Mouse (Mus musculus) hindbrain, embryonic 13.5 days (tissue): ENCODE results near the gene Trip10. TPM values are rescaled to one million over a fixed set of nuclear protein-coding genes. Genes with fewer than 3 reads are reported as not detected.

ENCODE experiments used
- ATAC-seq: fragments of 200-750 bp; cut with Nextera tagmentation; 2 replicates; pipeline ENCODE4 v1.8.0; 2017; ENCODE audit warnings: moderate TSS enrichment; ENCODE audit not compliant: low FRiP score
- H3K27ac ChIP-seq: fragments of 300-500 bp; sonication (generic); 2 replicates; pipeline ENCODE4 v1.5.1; 2015; ENCODE audit warnings: inconsistent platforms, mild to moderate bottlenecking, moderate library complexity
- H3K27me3 ChIP-seq: fragments of 300-500 bp; sonication (generic); 2 replicates; pipeline ENCODE4 v1.6.1; 2015; ENCODE audit warnings: mild to moderate bottlenecking, inconsistent platforms
- H3K36me3 ChIP-seq: fragments of 300-500 bp; sonication (generic); 2 replicates; pipeline ENCODE4 v1.6.1; 2015; ENCODE audit warnings: mild to moderate bottlenecking, inconsistent platforms
- H3K4me1 ChIP-seq: fragments of 300-500 bp; sonication (generic); replicated peaks from 2 replicates; pipeline ENCODE4 v1.6.1; 2015; ENCODE audit warnings: inconsistent platforms
- H3K4me2 ChIP-seq: fragments of 300-500 bp; sonication (generic); 2 replicates; pipeline ENCODE4 v1.6.1; 2015; ENCODE audit warnings: inconsistent platforms, mild to moderate bottlenecking, moderate library complexity
- H3K4me3 ChIP-seq: fragments of 300-500 bp; sonication (generic); 2 replicates; pipeline ENCODE4 v1.5.1; 2015; ENCODE audit warnings: mild to moderate bottlenecking, inconsistent platforms
- H3K9ac ChIP-seq: fragments of 300-500 bp; sonication (generic); 2 replicates; pipeline ENCODE4 v1.6.1; 2015; ENCODE audit warnings: mild to moderate bottlenecking, inconsistent platforms
- H3K9me3 ChIP-seq: fragments of 300-500 bp; sonication (generic); 2 replicates; pipeline ENCODE4 v1.6.1; 2016; ENCODE audit warnings: inconsistent platforms
- WGBS: fragments of 180-500 bp; shearing (Covaris S2); methylation state at CpG from one replicate; pipeline ENCODE4 v1.1.7; 2015; 5-methylcytosine and 5-hydroxymethylcytosine counted together
- microRNA-seq: library from miRNA; unstranded; fragments of <30 nt; microRNA quantifications from one replicate; pipeline ENCODE4, GENCODE M21; 2016
- polyA plus RNA-seq: library from polyadenylated mRNA; unstranded; fragments of >200 nt; fragmentation: Nextera tagmentation; extraction: Ambion mirVana; gene quantifications from 2 replicates; pipeline ENCODE4 v1.2.1, GENCODE M21; 2015

Trip10 gene
- polyA plus RNA-seq, 1 experiment from 2014 or later: 14.6 TPM

DNA sequence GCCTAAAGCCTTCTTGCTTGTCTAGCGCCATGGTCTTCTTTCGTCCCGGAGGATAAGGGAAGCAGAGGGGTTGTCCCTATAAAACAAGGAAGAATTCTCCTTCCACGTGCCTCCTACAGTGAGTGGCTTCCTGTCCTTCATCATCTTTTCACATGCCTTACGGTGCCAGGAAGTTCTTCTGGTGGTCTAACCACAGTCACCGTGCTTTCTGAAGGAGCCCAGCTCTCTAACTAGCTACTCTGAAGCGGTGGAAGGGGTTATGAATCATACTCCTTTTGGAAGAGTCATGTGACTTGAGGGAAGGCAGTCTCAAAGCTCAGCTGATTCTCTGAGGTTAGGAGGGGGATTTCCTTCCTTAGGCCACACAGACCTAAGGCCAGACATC, 41.4 kb downstream of the Trip10 start:
- Histone ChIP-seq H3K36me3 (no peaks in the 10 kb centered on the region), H3K4me3 (no peak overlapping the region), H3K4me1 (no peaks in the 10 kb centered on the region), H3K9me3 (no peaks in the 10 kb centered on the region), H3K9ac (no peak overlapping the region), H3K27me3 (no peaks in the 10 kb centered on the region), H3K4me2 (no peak overlapping the region), H3K27ac (no peak overlapping the region)
- WGBS: 90% methylated on average over 7 of the region's 7 CpGs
- no peak for ATAC-seq

DNA sequence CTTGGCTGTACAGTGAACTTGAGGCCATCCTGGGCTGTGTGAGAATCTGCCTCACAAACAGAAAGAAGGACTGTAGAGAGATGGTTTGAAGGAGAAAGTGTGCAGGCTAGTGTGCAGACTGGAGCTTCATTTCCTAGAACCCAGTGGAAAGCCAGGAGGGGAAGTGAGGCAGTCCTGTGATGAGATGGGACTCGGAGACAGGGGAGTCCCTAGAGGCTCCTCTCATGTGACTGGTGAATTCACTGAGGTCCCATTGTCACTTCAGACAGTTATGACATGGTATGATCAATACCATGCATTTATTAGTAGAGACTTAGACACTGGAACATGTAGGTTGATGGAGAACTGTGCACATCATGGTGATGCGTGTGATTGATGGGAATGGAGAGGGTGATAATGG, 43.0 kb downstream of the Trip10 start:
- Histone ChIP-seq H3K36me3 (no peaks in the 10 kb centered on the region), H3K9me3 (no peaks in the 10 kb centered on the region), H3K4me1 (no peaks in the 10 kb centered on the region), H3K4me2 (no peak overlapping the region), H3K27me3 (no peaks in the 10 kb centered on the region), H3K9ac (no peak overlapping the region), H3K4me3 (no peak overlapping the region), H3K27ac (no peak overlapping the region)
- no peak for ATAC-seq
- WGBS: 89% methylated on average over 2 of the region's 2 CpGs

DNA sequence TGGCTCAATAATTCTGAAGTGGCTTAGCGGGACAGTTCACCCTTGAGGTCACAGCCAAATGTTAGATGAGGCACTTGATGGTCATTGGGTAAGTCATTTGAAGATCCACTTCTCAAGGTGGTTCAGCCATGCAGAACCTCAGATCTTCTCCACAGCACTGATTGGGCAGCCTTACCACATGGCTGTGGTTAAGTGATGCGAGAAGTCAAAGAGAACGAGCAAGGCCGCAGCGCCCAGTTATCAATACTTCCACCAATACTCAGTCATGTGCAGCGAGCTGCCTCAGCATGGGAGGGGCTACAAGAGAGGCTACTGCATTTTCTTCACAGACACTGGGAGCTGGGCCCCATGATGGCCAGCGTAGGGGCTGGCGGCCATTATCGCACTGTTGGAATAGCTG, 43.7 kb downstream of the Trip10 start:
- Histone ChIP-seq H3K36me3 (no peaks in the 10 kb centered on the region), H3K4me2 (no peak overlapping the region), H3K4me1 (no peaks in the 10 kb centered on the region), H3K27me3 (no peaks in the 10 kb centered on the region), H3K9me3 (no peaks in the 10 kb centered on the region), H3K27ac (no peak overlapping the region), H3K4me3 (no peak overlapping the region), H3K9ac (no peak overlapping the region)
- 91% methylated on average over 9 of the region's 9 CpGs for WGBS
- no peak for ATAC-seq

DNA sequence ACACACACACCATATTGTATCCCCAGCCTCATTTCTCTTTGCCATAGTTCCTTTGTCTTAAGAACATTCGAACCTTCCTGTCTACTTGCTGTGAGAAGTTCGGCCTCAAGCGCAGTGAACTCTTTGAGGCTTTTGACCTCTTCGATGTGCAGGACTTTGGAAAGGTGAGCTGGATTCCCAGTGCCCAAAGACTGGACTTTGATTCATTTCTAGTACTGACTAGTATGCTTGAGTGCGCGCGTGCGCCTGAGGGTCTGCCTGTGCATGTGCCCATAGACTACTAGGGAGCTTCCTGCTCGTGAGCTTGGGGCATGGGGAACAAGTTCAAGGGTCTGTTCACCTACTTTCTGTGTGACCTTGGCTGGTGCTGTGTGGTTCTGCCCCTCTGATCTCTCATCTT, 46.7 kb downstream of the Trip10 start:
- no peak overlapping the region for H3K9ac ChIP-seq
- no peaks in the 10 kb centered on the region for H3K4me1 ChIP-seq
- H3K4me2 ChIP-seq: no peak overlapping the region
- no peaks in the 10 kb centered on the region for H3K36me3 ChIP-seq
- H3K4me3 ChIP-seq: no peak overlapping the region
- ATAC-seq: no peak
- no peaks in the 10 kb centered on the region for H3K9me3 ChIP-seq
- H3K27ac ChIP-seq: no peak overlapping the region
- no peaks in the 10 kb centered on the region for H3K27me3 ChIP-seq
- WGBS: 96% methylated on average over 9 of the region's 9 CpGs

DNA sequence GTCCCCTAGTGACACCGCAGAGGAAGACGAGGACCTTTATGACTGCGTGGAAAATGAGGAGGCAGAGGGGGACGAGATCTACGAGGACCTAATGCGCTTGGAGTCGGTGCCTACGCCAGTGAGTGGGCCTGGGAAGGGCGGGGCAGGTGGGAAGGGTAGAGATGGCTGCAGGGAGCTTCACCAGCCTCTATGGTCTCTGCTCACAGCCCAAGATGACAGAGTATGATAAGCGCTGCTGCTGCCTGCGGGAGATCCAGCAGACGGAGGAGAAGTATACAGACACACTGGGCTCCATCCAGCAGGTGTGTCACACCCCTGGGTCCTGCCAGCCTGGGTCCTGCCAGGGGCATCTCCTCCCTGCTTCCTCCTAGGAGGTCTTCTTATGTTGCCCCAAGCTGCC, 47.8 kb downstream of the Trip10 start:
- H3K36me3 ChIP-seq: no peaks in the 10 kb centered on the region
- no peak overlapping the region for H3K4me2 ChIP-seq
- no peak overlapping the region for H3K9ac ChIP-seq
- ATAC-seq: no peak
- H3K9me3 ChIP-seq: no peaks in the 10 kb centered on the region
- 86% methylated on average over 12 of the region's 12 CpGs for WGBS
- H3K27ac ChIP-seq: no peak overlapping the region
- H3K4me1 ChIP-seq: no peaks in the 10 kb centered on the region
- no peaks in the 10 kb centered on the region for H3K27me3 ChIP-seq
- H3K4me3 ChIP-seq: no peak overlapping the region

DNA sequence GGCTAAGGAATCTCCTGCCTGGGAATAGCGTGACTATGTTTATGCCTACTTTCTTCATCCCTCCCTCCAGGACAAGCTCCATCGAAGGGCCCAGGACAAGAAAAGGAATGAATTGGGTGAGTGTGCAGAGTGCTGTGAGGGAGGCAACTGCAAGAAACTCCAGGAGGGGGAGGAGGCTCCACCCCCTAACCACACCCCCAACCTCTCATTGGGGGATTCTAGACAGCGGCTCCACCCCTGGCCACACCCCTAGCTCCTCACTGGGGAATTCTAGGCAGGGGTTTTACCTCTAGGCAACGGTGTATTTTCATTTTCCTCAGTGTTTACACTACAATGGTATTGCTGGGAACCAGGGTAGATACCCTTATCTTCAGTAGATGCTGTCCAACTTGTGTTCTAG, 56.3 kb downstream of the Trip10 start:
- ATAC-seq: no peak
- Histone ChIP-seq H3K9ac (no peak overlapping the region), H3K27ac (no peak overlapping the region), H3K9me3 (no peaks in the 10 kb centered on the region), H3K27me3 (no peaks in the 10 kb centered on the region), H3K4me1 (no peaks in the 10 kb centered on the region), H3K4me3 (no peak overlapping the region), H3K36me3 (no peaks in the 10 kb centered on the region), H3K4me2 (no peak overlapping the region)
- 66% methylated on average over 4 of the region's 4 CpGs for WGBS

DNA sequence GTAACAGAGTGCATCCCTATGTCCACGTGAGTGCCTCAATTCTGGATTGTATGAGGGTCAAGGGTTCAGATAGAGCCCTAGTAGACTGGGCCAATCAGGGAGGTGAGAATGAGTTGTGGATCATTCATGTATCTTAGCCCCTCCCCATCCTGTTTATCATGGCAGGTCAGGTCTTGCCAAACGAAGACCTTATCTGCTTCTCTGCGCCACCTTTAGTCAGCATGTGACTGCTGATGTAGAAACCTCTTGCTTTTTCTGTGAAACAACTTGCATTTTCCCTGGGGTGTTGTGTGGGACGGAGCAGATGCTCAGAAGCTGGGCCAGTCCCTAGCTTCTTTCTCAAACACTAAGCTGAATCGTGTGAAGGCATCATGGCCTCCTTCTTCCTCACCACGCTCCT, 57.8 kb downstream of the Trip10 start:
- H3K27ac ChIP-seq: no peak overlapping the region
- WGBS: 87% methylated on average over 6 of the region's 6 CpGs
- H3K4me2 ChIP-seq: no peak overlapping the region
- H3K9me3 ChIP-seq: no peaks in the 10 kb centered on the region
- H3K36me3 ChIP-seq: no peaks in the 10 kb centered on the region
- no peaks in the 10 kb centered on the region for H3K27me3 ChIP-seq
- no peak for ATAC-seq
- no peak overlapping the region for H3K4me3 ChIP-seq
- H3K4me1 ChIP-seq: no peaks in the 10 kb centered on the region
- no peak overlapping the region for H3K9ac ChIP-seq

DNA sequence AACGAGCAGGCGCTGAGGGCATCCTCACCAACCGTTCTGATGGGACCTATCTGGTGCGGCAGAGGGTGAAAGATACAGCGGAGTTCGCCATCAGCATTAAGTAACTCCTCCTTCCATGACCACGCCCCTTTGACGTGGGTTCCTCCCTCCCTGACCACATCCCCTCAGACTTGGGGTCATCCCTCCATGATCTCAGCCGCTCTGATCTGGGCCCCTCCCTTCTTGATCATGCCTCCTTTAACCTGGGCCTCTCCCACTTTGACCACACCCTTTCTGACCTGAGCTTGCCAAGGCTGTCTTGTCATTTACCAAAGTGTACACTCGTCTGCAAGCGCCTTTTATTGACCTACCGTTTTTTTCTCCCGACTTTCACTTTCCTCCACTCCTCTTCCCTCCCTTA, 62.5 kb downstream of the Trip10 start:
- no peaks in the 10 kb centered on the region for H3K36me3 ChIP-seq
- H3K4me3 ChIP-seq: no peak overlapping the region
- no peak overlapping the region for H3K4me2 ChIP-seq
- no peaks in the 10 kb centered on the region for H3K9me3 ChIP-seq
- H3K27ac ChIP-seq: no peak overlapping the region
- H3K27me3 ChIP-seq: no peaks in the 10 kb centered on the region
- H3K4me1 ChIP-seq: no peaks in the 10 kb centered on the region
- H3K9ac ChIP-seq: no peak overlapping the region
- no peak for ATAC-seq
- 39% methylated on average over 13 of the region's 13 CpGs for WGBS

Small RNA genes within 50 kb of the gene (microRNA-seq; reads per million reads assigned to microRNA genes)
- gene Mir6978: not detected

Other genes starting within 250 kb of the Trip10 start
- 0.79 and 1.1 TPM in 2 replicates for gene Pspn, start 249.4 kb upstream of the Trip10 start, polyA plus RNA-seq
- gene Gtf2f1, start 238.2 kb upstream of the Trip10 start, polyA plus RNA-seq: 70.3 and 74.6 TPM in 2 replicates
- 0.38 and 0.56 TPM in 2 replicates for gene Gm17949, start 238.0 kb upstream of the Trip10 start, polyA plus RNA-seq
- 31.6 and 33.3 TPM in 2 replicates for gene Khsrp, start 217.9 kb upstream of the Trip10 start, polyA plus RNA-seq
- not detected in 2 replicates for gene Slc25a41, start 207.8 kb upstream of the Trip10 start, polyA plus RNA-seq
- 2.9 TPM in 2 replicates for gene Crb3, start 190.3 kb upstream of the Trip10 start, polyA plus RNA-seq
- gene Slc25a23, start 189.6 kb upstream of the Trip10 start, polyA plus RNA-seq: 26.5 and 27.6 TPM in 2 replicates
- 4.0 and 4.3 TPM in 2 replicates for gene Dennd1c, start 170.9 kb upstream of the Trip10 start, polyA plus RNA-seq
- 314 and 346 TPM in 2 replicates for gene Tubb4a, start 161.7 kb upstream of the Trip10 start, polyA plus RNA-seq
- gene Tnfsf9, start 144.1 kb upstream of the Trip10 start, polyA plus RNA-seq: 4.6 and 5.5 TPM in 2 replicates
- gene Cd70, start 99.7 kb upstream of the Trip10 start, polyA plus RNA-seq: 0.32 and 0.61 TPM in 2 replicates
- gene Tnfsf14, start 55.3 kb upstream of the Trip10 start, polyA plus RNA-seq: 0.09 and 0.14 TPM in 2 replicates
- gene C3, start 21.3 kb upstream of the Trip10 start, polyA plus RNA-seq: 1.3 TPM in 2 replicates
- 22.4 and 23.8 TPM in 2 replicates for gene Gpr108, start 1.0 kb upstream of the Trip10 start, polyA plus RNA-seq
- gene Vav1, start 29.6 kb downstream of the Trip10 start, polyA plus RNA-seq: 1.8 and 2.2 TPM in 2 replicates
- 4.7 and 6.9 TPM in 2 replicates for gene Adgre1, start 109.2 kb downstream of the Trip10 start, polyA plus RNA-seq